8 mouse cellular contexts compared by ENCODE assay signal in the genomic region with DNA sequence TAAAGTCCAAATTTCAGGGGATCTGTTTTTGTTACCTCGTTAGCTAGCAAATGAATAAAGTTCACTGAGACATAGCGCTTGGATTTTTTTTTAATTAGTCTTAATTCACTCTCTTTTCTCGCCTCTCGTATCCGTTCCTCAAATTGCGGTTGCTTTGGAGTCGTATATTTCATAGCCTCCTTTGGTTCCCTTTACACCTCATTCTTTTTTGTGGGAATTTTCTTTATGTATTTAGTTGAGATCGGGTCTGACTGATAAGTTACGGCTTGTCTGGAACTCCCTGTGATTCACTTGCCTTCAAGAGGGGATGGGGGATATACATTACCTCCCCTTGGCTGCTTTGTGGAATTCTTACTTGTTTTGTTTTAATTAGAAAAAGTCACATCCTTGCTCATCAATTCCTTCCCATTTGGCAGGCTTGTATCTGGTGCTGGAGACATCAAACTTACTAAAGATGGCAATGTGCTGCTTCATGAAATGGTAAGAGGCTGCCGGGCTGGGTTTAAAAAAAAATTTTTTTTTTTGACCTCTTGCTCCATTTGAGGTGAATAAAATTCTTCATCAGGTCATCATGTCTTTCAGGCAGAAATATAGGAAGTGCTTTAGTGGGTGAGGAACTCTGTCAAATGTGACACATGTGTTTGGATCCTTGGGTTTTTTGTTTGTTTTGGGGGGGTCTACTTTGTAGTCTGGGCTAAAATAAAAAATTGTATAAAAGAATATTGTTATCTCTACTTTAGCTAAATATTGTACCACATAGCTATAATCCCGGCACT. TPM values are rescaled to one million over a fixed set of nuclear protein-coding genes. Genes with fewer than 3 reads are reported as not detected.
DNase-seq lines count a peak whose midpoint lies in the region; ATAC-seq and TF ChIP-seq lines count a peak whose summit lies in the region.

No protein-coding gene starts in this region.

- peak overlapping the region; percentile 90 for H3K4me3 ChIP-seq in left cerebral cortex, adult 2 months
- peak overlapping the region; percentile 94 for H3K4me3 ChIP-seq in embryonic facial prominence, embryonic 13.5 days
- H3K4me3 ChIP-seq in intestine, embryonic 15.5 days (replicated peaks): peak overlapping the region; percentile 95
- H3K4me3 ChIP-seq in neural tube, embryonic 12.5 days: peak overlapping the region; percentile 94

- peak overlapping the region; percentile 98 for H3K9ac ChIP-seq in embryonic facial prominence, embryonic 13.5 days
- peak overlapping the region; percentile 96 for H3K9ac ChIP-seq in intestine, embryonic 15.5 days
- peak overlapping the region; percentile 94 for H3K9ac ChIP-seq in neural tube, embryonic 12.5 days

- no peak for DNase-seq in left cerebral cortex, adult 2 months (ENCODE audit: extremely low spot score in 1 of 2, low spot score in 2 of 2)
- DNase-seq in left cerebral cortex, adult 8-10 months (ENCODE audit: low spot score in 2 of 2): no peak
- no peak for DNase-seq in urinary bladder, postnatal 10 days (ENCODE audit: low spot score)
- DNase-seq in spleen, postnatal 14 days (ENCODE audit: low spot score in 2 of 2): no peak
- DNase-seq in thymus, postnatal 36 days: no peak

- H3K27me3 ChIP-seq in embryonic facial prominence, embryonic 13.5 days: no peaks in the 10 kb centered on the region
- no peaks in the 10 kb centered on the region for H3K27me3 ChIP-seq in intestine, embryonic 15.5 days (replicated peaks)
- no peaks in the 10 kb centered on the region for H3K27me3 ChIP-seq in neural tube, embryonic 12.5 days (replicated peaks)

- H3K27ac ChIP-seq in left cerebral cortex, adult 2 months: peak overlapping the region; percentile 100
- 0 out of 2 replicates have a peak overlapping the region, but pooled peaks have one; percentile 97 for H3K27ac ChIP-seq in embryonic facial prominence, embryonic 13.5 days
- 0 out of 2 replicates have a peak overlapping the region, but pooled peaks have one; percentile 89 for H3K27ac ChIP-seq in intestine, embryonic 15.5 days
- H3K27ac ChIP-seq in neural tube, embryonic 12.5 days: no peak overlapping the region

- intact Hi-C loops in left cerebral cortex, adult 2 months (cut with DNase I): no loop called here

- H3K4me1 ChIP-seq in embryonic facial prominence, embryonic 13.5 days: peaks cover 26% of the 10 kb centered on the region
- peaks cover 9% of the 10 kb centered on the region for H3K4me1 ChIP-seq in intestine, embryonic 15.5 days (replicated peaks)
- H3K4me1 ChIP-seq in neural tube, embryonic 12.5 days: peaks cover 17% of the 10 kb centered on the region

- ATAC-seq in embryonic facial prominence, embryonic 13.5 days (ENCODE audit: insufficient number of reproducible peaks, insufficient read depth, low FRiP score, low TSS enrichment, low read depth): no peak
- ATAC-seq in intestine, embryonic 15.5 days: no peak
- ATAC-seq in neural tube, embryonic 12.5 days (ENCODE audit: low FRiP score, low read depth): no peak

- no peak for TF ChIP-seq CTCF in left cerebral cortex, adult 2 months (IDR thresholded peaks at IDR 0.05)

- H3K36me3 ChIP-seq in embryonic facial prominence, embryonic 13.5 days: peaks cover 42% of the 10 kb centered on the region
- peaks cover 34% of the 10 kb centered on the region for H3K36me3 ChIP-seq in intestine, embryonic 15.5 days
- H3K36me3 ChIP-seq in neural tube, embryonic 12.5 days: peaks cover 39% of the 10 kb centered on the region

- H3K4me2 ChIP-seq in embryonic facial prominence, embryonic 13.5 days: peak overlapping the region; percentile 70
- H3K4me2 ChIP-seq in intestine, embryonic 15.5 days (replicated peaks): peak overlapping the region; percentile 67
- peak overlapping the region; percentile 79 for H3K4me2 ChIP-seq in neural tube, embryonic 12.5 days (replicated peaks)

- 12% methylated on average over 11 of the region's 11 CpGs for WGBS in embryonic facial prominence, embryonic 13.5 days
- 10% methylated on average over 11 of the region's 11 CpGs for WGBS in intestine, embryonic 15.5 days
- WGBS in neural tube, embryonic 12.5 days: 15% methylated on average over 11 of the region's 11 CpGs

- H3K9me3 ChIP-seq in embryonic facial prominence, embryonic 13.5 days: no peaks in the 10 kb centered on the region
- no peaks in the 10 kb centered on the region for H3K9me3 ChIP-seq in intestine, embryonic 15.5 days
- no peaks in the 10 kb centered on the region for H3K9me3 ChIP-seq in neural tube, embryonic 12.5 days

RNA-seq across cellular contexts. Expression of a gene that starts 0.8 kb away (rescaled TPM):
- total RNA-seq in left cerebral cortex, adult 2 months (2021): 10 to 100 TPM; 19.9 to 20.2 TPM
- total RNA-seq in left cerebral cortex, adult 8-10 months (2022): 10 to 100 TPM; 18.8 to 21.3 (median 19.6) TPM
- polyA plus RNA-seq in embryonic facial prominence, embryonic 13.5 days (2015; fragmentation: Nextera tagmentation; extraction: Ambion mirVana): 30.3 and 33.7 TPM in 2 replicates
- polyA plus RNA-seq in intestine, embryonic 15.5 days (2015; fragmentation: Nextera tagmentation; extraction: Ambion mirVana): 50.4 and 56.5 TPM in 2 replicates
- 32.4 and 35.3 TPM in 2 replicates for polyA plus RNA-seq in neural tube, embryonic 12.5 days (2016; fragmentation: Nextera tagmentation; extraction: Ambion mirVana)

RNA-seq across cellular contexts. Expression of a gene that starts 58.8 kb away (rescaled TPM):
- 10 to 100 TPM; 20.2 to 20.8 TPM for total RNA-seq in left cerebral cortex, adult 2 months (2021)
- total RNA-seq in left cerebral cortex, adult 8-10 months (2022): 10 to 100 TPM; 18.2 to 23.0 (median 21.9) TPM
- 64.6 and 81.4 TPM in 2 replicates for polyA plus RNA-seq in embryonic facial prominence, embryonic 13.5 days (2015; fragmentation: Nextera tagmentation; extraction: Ambion mirVana)
- polyA plus RNA-seq in intestine, embryonic 15.5 days (2015; fragmentation: Nextera tagmentation; extraction: Ambion mirVana): 36.0 and 48.1 TPM in 2 replicates
- polyA plus RNA-seq in neural tube, embryonic 12.5 days (2016; fragmentation: Nextera tagmentation; extraction: Ambion mirVana): 43.9 and 44.6 TPM in 2 replicates
